Mouse (Mus musculus): ENCODE measurements around the gene Mpo. TPM values are rescaled to one million over a fixed set of nuclear protein-coding genes. Genes with fewer than 3 reads are reported as not detected.

Mpo gene
- polyA plus RNA-seq, 1 experiment, result not detected

GRCm38 (mm10) chr11:87828239-87828900 lies 35.0 kb downstream of the Mpo start, which contains the start of gene Lpo:
Gene Lpo (minus strand): TSS chr11:87828289.
- peaks cover 62% of the 10 kb centered on the region for H3K27me3 ChIP-seq (ENCODE audit: control insufficient read depth, insufficient read depth, insufficient read length)
- H3K4me3 ChIP-seq (ENCODE audit: insufficient read depth, poor library complexity, severe bottlenecking), result no peak within 1 kb of the TSS
- TF ChIP-seq MYOG (IDR thresholded peaks at IDR 0.05; ENCODE audit: control insufficient read depth, extremely low read depth, insufficient read length), result no peak
- no peak for TF ChIP-seq CEBPB (IDR thresholded peaks at IDR 0.05; ENCODE audit: low read depth)
- TF ChIP-seq MAX (IDR thresholded peaks at IDR 0.05), result no peak
- no peak for TF ChIP-seq USF1 (IDR thresholded peaks at IDR 0.05; ENCODE audit: low read depth)
- TF ChIP-seq FOSL1 (IDR thresholded peaks at IDR 0.05; ENCODE audit: insufficient read depth, low read length, poor library complexity, severe bottlenecking), result no peak
- TF ChIP-seq MYOD1 (IDR thresholded peaks at IDR 0.05; ENCODE audit: control insufficient read depth, insufficient read length, low read depth), result no peak
- TF ChIP-seq CTCF (IDR thresholded peaks at IDR 0.05; ENCODE audit: control insufficient read depth, insufficient read depth, insufficient read length), result no peak

GRCm38 (mm10) chr11:87840676-87841075 lies 47.3 kb downstream of the Mpo start:
- no peak overlapping the region for H3ac ChIP-seq (ENCODE audit: control insufficient read depth, insufficient read length, low read depth)
- peaks cover 27% of the 10 kb centered on the region for H3K27me3 ChIP-seq (ENCODE audit: control insufficient read depth, insufficient read depth, insufficient read length)
- no peaks in the 10 kb centered on the region for H3K79me2 ChIP-seq (ENCODE audit: control insufficient read depth, insufficient read depth)
- H3K36me3 ChIP-seq (ENCODE audit: control insufficient read depth, insufficient read depth), result no peaks in the 10 kb centered on the region
- no peak overlapping the region for H3K4me3 ChIP-seq (ENCODE audit: insufficient read depth, poor library complexity, severe bottlenecking)
- no peak for TF ChIP-seq MAX (IDR thresholded peaks at IDR 0.05)
- TF ChIP-seq CTCF (IDR thresholded peaks at IDR 0.05; ENCODE audit: control insufficient read depth, insufficient read depth, insufficient read length), result no peak
- TF ChIP-seq MYOD1 (IDR thresholded peaks at IDR 0.05; ENCODE audit: control insufficient read depth, insufficient read length, low read depth), result no peak
- TF ChIP-seq FOSL1 (IDR thresholded peaks at IDR 0.05; ENCODE audit: insufficient read depth, low read length, poor library complexity, severe bottlenecking), result no peak
- no peak for TF ChIP-seq CEBPB (IDR thresholded peaks at IDR 0.05; ENCODE audit: low read depth)
- no peak for TF ChIP-seq USF1 (IDR thresholded peaks at IDR 0.05; ENCODE audit: low read depth)
- no peak for TF ChIP-seq MYOG (IDR thresholded peaks at IDR 0.05; ENCODE audit: control insufficient read depth, extremely low read depth, insufficient read length)
- no peaks in the 10 kb centered on the region for H3K79me3 ChIP-seq (ENCODE audit: low read depth)

More at GRCm38 (mm10) chr11:87828239-87828900, 35.0 kb downstream of the Mpo start, which contains the start of gene Lpo:
- Histone ChIP-seq H3K79me2 (ENCODE audit: control insufficient read depth, insufficient read depth) (no peaks in the 10 kb centered on the region), H3ac (ENCODE audit: control insufficient read depth, insufficient read length, low read depth) (no peak within 1 kb of the TSS), H3K79me3 (ENCODE audit: low read depth) (no peaks in the 10 kb centered on the region), H3K36me3 (ENCODE audit: control insufficient read depth, insufficient read depth) (no peaks in the 10 kb centered on the region)

- Histone ChIP-seq H3ac (ENCODE audit: control insufficient read depth, insufficient read length, low read depth) (no peak overlapping the region), H3K4me3 (ENCODE audit: insufficient read depth, poor library complexity, severe bottlenecking) (no peak overlapping the region), H3K27me3 (ENCODE audit: control insufficient read depth, insufficient read depth, insufficient read length) (peaks cover 24% of the 10 kb centered on the region), H3K36me3 (ENCODE audit: control insufficient read depth, insufficient read depth) (no peaks in the 10 kb centered on the region), H3K79me2 (ENCODE audit: control insufficient read depth, insufficient read depth) (no peaks in the 10 kb centered on the region), H3K79me3 (ENCODE audit: low read depth) (no peaks in the 10 kb centered on the region)
- TF ChIP-seq CEBPB (IDR thresholded peaks at IDR 0.05; ENCODE audit: low read depth), result no peak
- no peak for TF ChIP-seq MYOG (IDR thresholded peaks at IDR 0.05; ENCODE audit: control insufficient read depth, extremely low read depth, insufficient read length)
- TF ChIP-seq USF1 (IDR thresholded peaks at IDR 0.05; ENCODE audit: low read depth), result no peak
- TF ChIP-seq FOSL1 (IDR thresholded peaks at IDR 0.05; ENCODE audit: insufficient read depth, low read length, poor library complexity, severe bottlenecking), result no peak
- no peak for TF ChIP-seq MYOD1 (IDR thresholded peaks at IDR 0.05; ENCODE audit: control insufficient read depth, insufficient read length, low read depth)
- no peak for TF ChIP-seq MAX (IDR thresholded peaks at IDR 0.05)
- TF ChIP-seq CTCF (IDR thresholded peaks at IDR 0.05; ENCODE audit: control insufficient read depth, insufficient read depth, insufficient read length), result no peak
Observed at GRCm38 (mm10) chr11:87841436-87841835, 48.1 kb downstream of the Mpo start.

- no peaks in the 10 kb centered on the region for H3K79me3 ChIP-seq (ENCODE audit: low read depth)
- H3K36me3 ChIP-seq (ENCODE audit: control insufficient read depth, insufficient read depth), result no peaks in the 10 kb centered on the region
- H3K79me2 ChIP-seq (ENCODE audit: control insufficient read depth, insufficient read depth), result no peaks in the 10 kb centered on the region
- TF ChIP-seq MYOD1 (IDR thresholded peaks at IDR 0.05; ENCODE audit: control insufficient read depth, insufficient read length, low read depth), result no peak
- no peak for TF ChIP-seq FOSL1 (IDR thresholded peaks at IDR 0.05; ENCODE audit: insufficient read depth, low read length, poor library complexity, severe bottlenecking)
- TF ChIP-seq MYOG (IDR thresholded peaks at IDR 0.05; ENCODE audit: control insufficient read depth, extremely low read depth, insufficient read length), result no peak
- no peak for TF ChIP-seq CTCF (IDR thresholded peaks at IDR 0.05; ENCODE audit: control insufficient read depth, insufficient read depth, insufficient read length)
- no peak for TF ChIP-seq USF1 (IDR thresholded peaks at IDR 0.05; ENCODE audit: low read depth)
- TF ChIP-seq MAX (IDR thresholded peaks at IDR 0.05), result no peak
- TF ChIP-seq CEBPB (IDR thresholded peaks at IDR 0.05; ENCODE audit: low read depth), result no peak
- no peak overlapping the region for H3K4me3 ChIP-seq (ENCODE audit: insufficient read depth, poor library complexity, severe bottlenecking)
- peaks cover 6% of the 10 kb centered on the region for H3K27me3 ChIP-seq (ENCODE audit: control insufficient read depth, insufficient read depth, insufficient read length)
- no peak overlapping the region for H3ac ChIP-seq (ENCODE audit: control insufficient read depth, insufficient read length, low read depth)
Observed at GRCm38 (mm10) chr11:87846968-87847600, 53.7 kb downstream of the Mpo start.

- H3K27me3 ChIP-seq (ENCODE audit: control insufficient read depth, insufficient read depth, insufficient read length), result peaks cover 6% of the 10 kb centered on the region
- no peaks in the 10 kb centered on the region for H3K36me3 ChIP-seq (ENCODE audit: control insufficient read depth, insufficient read depth)
- TF ChIP-seq MYOG (IDR thresholded peaks at IDR 0.05; ENCODE audit: control insufficient read depth, extremely low read depth, insufficient read length) (no peak), USF1 (IDR thresholded peaks at IDR 0.05; ENCODE audit: low read depth) (no peak), FOSL1 (IDR thresholded peaks at IDR 0.05; ENCODE audit: insufficient read depth, low read length, poor library complexity, severe bottlenecking) (no peak), MAX (IDR thresholded peaks at IDR 0.05) (no peak), CTCF (IDR thresholded peaks at IDR 0.05; ENCODE audit: control insufficient read depth, insufficient read depth, insufficient read length) (no peak), CEBPB (IDR thresholded peaks at IDR 0.05; ENCODE audit: low read depth) (no peak), MYOD1 (IDR thresholded peaks at IDR 0.05; ENCODE audit: control insufficient read depth, insufficient read length, low read depth) (no peak)
- H3K79me2 ChIP-seq (ENCODE audit: control insufficient read depth, insufficient read depth), result no peaks in the 10 kb centered on the region
- H3K79me3 ChIP-seq (ENCODE audit: low read depth), result no peaks in the 10 kb centered on the region
- no peak overlapping the region for H3ac ChIP-seq (ENCODE audit: control insufficient read depth, insufficient read length, low read depth)
- no peak overlapping the region for H3K4me3 ChIP-seq (ENCODE audit: insufficient read depth, poor library complexity, severe bottlenecking)
Observed at GRCm38 (mm10) chr11:87847884-87848283, 54.5 kb downstream of the Mpo start.

Measured in C2C12 (cell line).